Mouse (Mus musculus) lung, postnatal 25 days (tissue): ENCODE data around the gene Gmcl1.

ENCODE experiments used
- DNase-seq: peaks from one replicate; pipeline ENCODE4 v3.0.0; 2022; ENCODE audit warnings: low spot score

Gene Gmcl1

DNA sequence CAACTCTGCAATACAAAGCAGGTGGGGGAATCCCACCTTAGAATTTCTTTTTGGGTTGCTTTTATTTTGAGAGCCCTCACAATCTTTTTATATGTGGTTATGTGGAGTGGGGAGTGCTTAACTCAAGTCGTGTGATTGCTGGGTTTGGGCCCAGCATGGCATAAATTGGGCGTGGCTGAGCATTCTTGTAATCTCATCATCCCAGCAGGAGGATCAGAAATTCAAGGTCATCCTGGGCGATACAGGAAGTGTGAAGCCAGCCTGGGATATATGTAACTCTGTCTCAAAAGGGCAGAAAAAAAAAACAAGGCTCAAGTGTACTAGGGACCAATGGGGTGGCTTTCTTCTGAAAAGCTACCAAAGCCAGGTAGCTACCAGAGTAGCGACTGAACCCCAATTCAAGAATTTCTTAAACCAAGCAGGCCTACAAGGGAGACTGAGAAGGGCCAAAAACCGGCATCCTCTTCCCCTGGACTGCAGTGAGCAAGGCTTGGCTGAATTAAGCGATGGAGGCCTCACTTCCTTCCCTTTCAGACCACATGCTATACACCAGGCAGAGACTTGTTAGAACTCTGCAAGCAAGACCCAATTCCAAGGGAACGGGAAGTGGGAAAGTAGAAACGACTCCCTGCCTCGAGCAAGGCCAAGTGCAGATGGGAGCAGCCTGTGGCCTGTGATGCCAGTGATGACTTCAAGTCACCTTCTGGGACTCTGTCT is 72.9 kb downstream of the Gmcl1 start:
- DNase-seq: no peak

DNA sequence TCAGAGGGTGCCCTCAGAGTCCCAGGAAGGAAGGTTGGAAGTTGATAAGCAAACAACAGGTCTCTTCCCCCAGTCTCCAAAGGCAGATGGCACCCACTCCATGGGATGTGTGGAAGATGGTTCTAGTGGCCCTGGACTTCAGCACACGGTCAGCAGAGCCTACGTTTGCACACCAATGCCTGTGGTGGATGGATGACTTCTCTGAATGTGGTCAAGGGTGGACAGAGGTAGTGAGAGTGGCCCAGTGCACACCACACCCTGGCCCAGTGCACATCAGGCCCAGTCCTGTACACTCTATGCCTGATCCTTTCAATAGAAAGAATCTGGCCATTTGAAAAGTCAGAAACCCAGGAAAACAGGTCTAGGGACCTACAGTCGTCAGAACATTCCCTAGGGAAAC is 74.7 kb downstream of the Gmcl1 start:
- DNase-seq: no peak

DNA sequence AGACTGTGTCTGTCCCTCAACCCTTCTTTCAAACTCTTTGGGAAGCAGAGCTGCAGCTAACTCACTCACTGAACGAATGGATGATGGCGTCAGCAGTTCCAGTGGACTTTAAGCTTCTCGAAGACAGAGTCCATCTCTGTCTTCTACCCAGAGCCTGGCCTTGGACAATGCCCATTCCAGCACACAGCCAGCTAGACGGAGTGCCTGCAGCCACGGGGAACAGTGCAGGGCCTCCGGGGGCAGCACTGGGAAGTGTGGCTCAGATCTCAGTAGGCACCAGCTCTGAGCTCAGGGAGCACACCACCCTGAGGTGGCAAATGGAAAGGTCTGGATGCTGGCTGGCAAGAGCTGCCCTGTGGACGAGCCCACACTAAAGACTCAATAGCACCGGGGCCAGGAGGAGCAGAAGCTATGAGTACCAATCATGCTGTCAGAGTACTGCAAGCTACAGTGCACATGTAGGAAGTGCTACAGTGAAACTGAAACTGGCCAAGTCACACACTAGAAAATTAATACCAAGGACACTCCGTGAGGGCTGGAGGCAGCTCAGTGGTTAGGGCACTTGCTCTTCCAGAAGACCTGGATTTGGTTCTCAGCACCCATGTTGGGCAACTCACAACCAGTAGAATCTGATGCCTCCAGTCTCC is 78.8 kb downstream of the Gmcl1 start:
- DNase-seq: no peak

- DNase-seq: peak; percentile 71
These were observed 80.2 kb downstream of the Gmcl1 start for GRCm38 (mm10) chr6:86653026-86653425.

- DNase-seq: no peak
These were observed 87.0 kb downstream of the Gmcl1 start for GRCm38 (mm10) chr6:86646143-86646542.

GRCm38 (mm10) chr6:86645551-86645950 is 87.6 kb downstream of the Gmcl1 start:
- no peak for DNase-seq

GRCm38 (mm10) chr6:86644775-86645400 is 88.3 kb downstream of the Gmcl1 start:
- no peak for DNase-seq
